Mouse (Mus musculus): ENCODE measurements around the gene Agrn.
A peak's percentile ranks its signal among the peaks of the same experiment; 100 is the strongest.
"Not testable (repeated sequence)": the region's sequence is repeated elsewhere in the genome, so short reads cannot be mapped to it uniquely, and the experiment has no call there.

Agrn gene

GRCm38 (mm10) chr4:156154771-156155170 is 42.5 kb downstream of the Agrn start:
- no peak for DNase-seq (ENCODE audit: low spot score in 2 of 2)

DNA sequence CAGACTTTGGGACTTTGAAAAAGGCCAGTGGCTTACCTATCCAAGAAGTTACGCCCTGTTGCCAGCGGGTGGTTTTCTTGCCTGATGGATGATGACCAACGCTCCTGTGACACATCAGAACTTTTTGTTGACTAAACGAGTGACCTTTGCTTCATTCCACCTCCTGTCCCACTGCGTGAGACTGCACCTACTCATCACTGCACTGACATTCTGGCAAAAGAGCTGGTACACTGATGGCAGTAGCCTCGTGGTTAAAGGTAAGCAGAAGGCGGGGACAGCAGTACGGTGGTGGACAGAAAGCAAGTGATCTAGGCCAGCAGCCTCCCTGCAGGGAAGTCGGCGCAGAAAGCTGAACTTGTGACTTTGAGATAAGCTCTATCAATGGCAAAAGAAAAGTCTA is 46.4 kb downstream of the Agrn start:
- not testable (repeated sequence) for DNase-seq (ENCODE audit: low spot score in 2 of 2)

GRCm38 (mm10) chr4:156136285-156137100 is 60.8 kb downstream of the Agrn start:
- no peak for DNase-seq (ENCODE audit: low spot score in 2 of 2)

GRCm38 (mm10) chr4:156135801-156136200 is 61.5 kb downstream of the Agrn start:
- no peak for DNase-seq (ENCODE audit: low spot score in 2 of 2)

- no peak for DNase-seq (ENCODE audit: low spot score in 2 of 2)
These were observed 62.2 kb downstream of the Agrn start for GRCm38 (mm10) chr4:156135112-156135511.

GRCm38 (mm10) chr4:156133943-156134605 is 63.2 kb downstream of the Agrn start:
- peak; percentile 43 to 57 for DNase-seq (ENCODE audit: low spot score in 2 of 2)

DNA sequence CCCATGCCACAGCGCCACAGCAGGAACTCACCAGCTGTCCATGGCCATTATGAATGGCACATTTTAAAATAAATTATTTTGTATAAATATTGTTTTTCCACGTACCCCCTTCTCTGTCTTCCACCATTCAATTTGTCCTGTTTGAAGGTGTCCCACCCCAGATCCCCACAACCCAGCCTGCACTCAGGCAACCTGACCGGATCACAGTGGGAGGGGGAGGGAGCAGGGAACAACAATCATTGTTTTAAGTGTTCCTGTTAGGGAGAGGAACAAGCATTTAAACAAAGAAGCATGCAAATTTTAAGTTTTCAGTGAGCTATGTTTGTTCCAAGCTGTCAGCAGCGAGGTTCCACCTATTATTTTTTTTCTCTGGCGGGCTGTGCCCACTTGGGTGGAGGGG is 64.0 kb downstream of the Agrn start:
- DNase-seq (ENCODE audit: low spot score in 2 of 2), result no peak

- peak in 1 of 2 experiments; percentile 38 for DNase-seq (ENCODE audit: low spot score in 2 of 2)
These were observed 66.3 kb downstream of the Agrn start for GRCm38 (mm10) chr4:156130940-156131339.

GRCm38 (mm10) chr4:156130436-156130835 is 66.9 kb downstream of the Agrn start, which contains the start of gene Rnf223:
Gene Rnf223 (plus strand): TSS chr4:156130513.
- DNase-seq (ENCODE audit: low spot score in 2 of 2), result peak; percentile 46 to 54

- DNase-seq (ENCODE audit: low spot score in 2 of 2), result no peak
These were observed 68.5 kb downstream of the Agrn start for GRCm38 (mm10) chr4:156128746-156129145.

GRCm38 (mm10) chr4:156126841-156127240 is 70.4 kb downstream of the Agrn start:
- DNase-seq (ENCODE audit: low spot score in 2 of 2), result no peak

GRCm38 (mm10) chr4:156125393-156125792 is 71.9 kb downstream of the Agrn start:
- DNase-seq (ENCODE audit: low spot score in 2 of 2), result no peak

GRCm38 (mm10) chr4:156124077-156124476 is 73.2 kb downstream of the Agrn start:
- DNase-seq (ENCODE audit: low spot score in 2 of 2), result no peak

All from urinary bladder, adult 18-20 months (tissue).